Mouse (Mus musculus) CD4-positive naive resting alpha-beta T cell, adult 76 days (primary cell): Measurements from ENCODE around the gene Gm28891. TPM values are rescaled to one million over a fixed set of nuclear protein-coding genes. Genes with fewer than 3 reads are reported as not detected.

Source experiments
- total RNA-seq: library from RNA; stranded (reverse); gene quantifications from one replicate; pipeline ENCODE4 v1.2.4, GENCODE M21; 2023

Gm28891 gene
- not detected for total RNA-seq

GRCm38 (mm10) chrY:60240902-60241301 lies at the start of gene Gm28891:
Gene Gm28891 (plus strand): TSS chrY:60241202.

